Mouse (Mus musculus): Measurements from ENCODE around the gene H13. TPM values are rescaled to one million over a fixed set of nuclear protein-coding genes. Genes with fewer than 3 reads are reported as not detected.

H13 gene
- total RNA-seq, 1 experiment from 2014 or later: 106 TPM

GRCm38 (mm10) chr2:152738341-152738740 lies 69.1 kb downstream of the H13 start:
- no peak for ATAC-seq (replicated peaks in 1 of 2; ENCODE audit: insufficient read depth in 1 of 2, low FRiP score in 2 of 2, low TSS enrichment in 1 of 2, low read depth in 1 of 2, poor library complexity in 2 of 2, severe bottlenecking in 2 of 2)

GRCm38 (mm10) chr2:152739031-152739841 lies 70.0 kb downstream of the H13 start:
- ATAC-seq (replicated peaks in 1 of 2; ENCODE audit: insufficient read depth in 1 of 2, low FRiP score in 2 of 2, low TSS enrichment in 1 of 2, low read depth in 1 of 2, poor library complexity in 2 of 2, severe bottlenecking in 2 of 2): no peak

GRCm38 (mm10) chr2:152739842-152740260 lies 70.6 kb downstream of the H13 start:
- ATAC-seq (replicated peaks in 1 of 2; ENCODE audit: insufficient read depth in 1 of 2, low FRiP score in 2 of 2, low TSS enrichment in 1 of 2, low read depth in 1 of 2, poor library complexity in 2 of 2, severe bottlenecking in 2 of 2): no peak

- ATAC-seq (replicated peaks in 1 of 2; ENCODE audit: insufficient read depth in 1 of 2, low FRiP score in 2 of 2, low TSS enrichment in 1 of 2, low read depth in 1 of 2, poor library complexity in 2 of 2, severe bottlenecking in 2 of 2): no peak
Measured at GRCm38 (mm10) chr2:152740490-152740889, 71.2 kb downstream of the H13 start.

GRCm38 (mm10) chr2:152741153-152742041 lies 72.1 kb downstream of the H13 start:
- ATAC-seq (replicated peaks in 1 of 2; ENCODE audit: insufficient read depth in 1 of 2, low FRiP score in 2 of 2, low TSS enrichment in 1 of 2, low read depth in 1 of 2, poor library complexity in 2 of 2, severe bottlenecking in 2 of 2): peak; percentile 79 to 80

- peak; percentile 30 to 40 for ATAC-seq (replicated peaks in 1 of 2; ENCODE audit: insufficient read depth in 1 of 2, low FRiP score in 2 of 2, low TSS enrichment in 1 of 2, low read depth in 1 of 2, poor library complexity in 2 of 2, severe bottlenecking in 2 of 2)
Measured at GRCm38 (mm10) chr2:152742435-152742834, 73.2 kb downstream of the H13 start.

- ATAC-seq (replicated peaks in 1 of 2; ENCODE audit: insufficient read depth in 1 of 2, low FRiP score in 2 of 2, low TSS enrichment in 1 of 2, low read depth in 1 of 2, poor library complexity in 2 of 2, severe bottlenecking in 2 of 2): peak; percentile 68 to 79
Measured at GRCm38 (mm10) chr2:152753944-152754711, 84.9 kb downstream of the H13 start, which contains the start of gene Cox4i2. Gene Cox4i2, plus strand, starts transcription at chr2:152754173.

GRCm38 (mm10) chr2:152756474-152757393 lies 87.5 kb downstream of the H13 start:
- peak; percentile 20 to 52; a peak in 3 of 4 replicates for ATAC-seq (replicated peaks in 1 of 2; ENCODE audit: insufficient read depth in 1 of 2, low FRiP score in 2 of 2, low TSS enrichment in 1 of 2, low read depth in 1 of 2, poor library complexity in 2 of 2, severe bottlenecking in 2 of 2)

GRCm38 (mm10) chr2:152757478-152757877 lies 88.2 kb downstream of the H13 start:
- ATAC-seq (replicated peaks in 1 of 2; ENCODE audit: insufficient read depth in 1 of 2, low FRiP score in 2 of 2, low TSS enrichment in 1 of 2, low read depth in 1 of 2, poor library complexity in 2 of 2, severe bottlenecking in 2 of 2): no peak

Other genes with a start within 250 kb of the H13 start
- not detected in 2 replicates for gene Defb23, start 204.8 kb upstream of the H13 start, total RNA-seq (2017)
- not detected in 2 replicates for gene Defb20, start 192.4 kb upstream of the H13 start, total RNA-seq (2017)
- not detected in 2 replicates for gene Defb22, start 179.3 kb upstream of the H13 start, total RNA-seq (2017)
- gene Defb26, start 157.8 kb upstream of the H13 start, total RNA-seq (2017): not detected in 2 replicates
- gene Defb28, start 151.2 kb upstream of the H13 start, total RNA-seq (2017): not detected in 2 replicates
- not detected in 2 replicates for gene Defb29, start 129.4 kb upstream of the H13 start, total RNA-seq (2017)
- not detected in 2 replicates for gene Gm17416, start 100.1 kb upstream of the H13 start, total RNA-seq (2017)
- gene Defb21, start 96.7 kb upstream of the H13 start, total RNA-seq (2017): not detected in 2 replicates
- gene Defb19, start 89.1 kb upstream of the H13 start, total RNA-seq (2017): not detected in 2 replicates
- not detected in 2 replicates for gene Defb45, start 70.1 kb upstream of the H13 start, total RNA-seq (2017)
- gene Defb36, start 65.1 kb upstream of the H13 start, total RNA-seq (2017): not detected in 2 replicates
- not detected in 2 replicates for gene Defb25, start 46.4 kb upstream of the H13 start, total RNA-seq (2017)
- gene Rem1, start 42.5 kb upstream of the H13 start, total RNA-seq (2017): not detected in 2 replicates
- gene Mcts2, start 17.6 kb downstream of the H13 start, total RNA-seq (2017): 15.0 and 19.1 TPM in 2 replicates
- gene Id1, start 66.8 kb downstream of the H13 start, total RNA-seq (2017): 5.8 and 9.6 TPM in 2 replicates
- gene Cox4i2, start 84.7 kb downstream of the H13 start, total RNA-seq (2017): 1.3 TPM in 1 of 2 replicates, not detected in the other
- gene Bcl2l1, start 162.3 kb downstream of the H13 start, total RNA-seq (2017): 11.2 and 11.6 TPM in 2 replicates
- 68.1 and 113 TPM in 2 replicates for gene Tpx2, start 178.5 kb downstream of the H13 start, total RNA-seq (2017)
- not detected in 2 replicates for gene Mylk2, start 241.9 kb downstream of the H13 start, total RNA-seq (2017)

Data from hematopoietic stem cell, adult 5-6 weeks (primary cell).